Mouse (Mus musculus): ENCODE data around the gene Cdk19. TPM values are rescaled to one million over a fixed set of nuclear protein-coding genes. Genes with fewer than 3 reads are reported as not detected.

The Cdk19 gene
- total RNA-seq (2023): 42.1 TPM

DNA sequence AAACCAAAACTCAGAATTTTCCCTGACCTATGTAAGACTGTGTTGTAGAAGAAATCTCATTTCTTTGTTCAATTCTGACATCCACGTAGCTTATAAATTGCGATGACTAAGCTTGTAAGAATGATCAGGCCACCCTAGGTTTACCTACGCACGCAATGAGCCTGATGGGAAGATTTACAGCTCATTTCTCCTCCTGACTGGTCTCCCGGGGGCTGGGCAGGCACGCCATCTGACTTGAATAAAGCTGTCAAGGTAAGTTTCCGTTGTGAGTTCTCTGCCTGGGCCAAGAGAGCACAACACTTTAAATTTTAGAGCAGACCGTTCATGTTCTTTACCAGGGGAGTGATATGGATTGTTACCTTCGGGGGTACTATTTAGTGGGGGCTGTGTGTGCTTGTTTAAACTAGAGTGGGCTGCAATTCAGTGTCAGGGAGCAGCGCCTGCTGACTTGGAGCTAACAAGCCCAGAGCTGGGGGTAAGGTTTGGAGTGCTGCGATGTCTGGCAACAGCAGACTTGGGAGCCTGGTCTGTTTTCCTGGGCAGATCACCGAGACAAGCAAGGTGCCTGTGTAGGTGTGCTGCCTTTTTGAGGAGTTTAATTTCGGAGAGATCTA is at the start of gene Cdk19:
Gene Cdk19 (plus strand): TSS at position 214 of the 614 bp plus-strand sequence.

GRCm38 (mm10) chr10:40302140-40302985 is 37.0 kb upstream of the Cdk19 start, which contains the start of gene Amd1:
Gene Amd1 (minus strand): TSS chr10:40302186.

Other genes with a start within 250 kb of the Cdk19 start
- 7.8 TPM for gene Slc16a10, start 197.3 kb upstream of the Cdk19 start, total RNA-seq (2023)
- 17.7 TPM for gene Rpf2, start 92.5 kb upstream of the Cdk19 start, total RNA-seq (2023)
- 25.1 TPM for gene Gtf3c6, start 81.5 kb upstream of the Cdk19 start, total RNA-seq (2023)
- 125 TPM for gene Amd1, start 37.4 kb upstream of the Cdk19 start, total RNA-seq (2023)
- gene Slc22a16, start 230.8 kb downstream of the Cdk19 start, total RNA-seq (2023): not detected